Mouse (Mus musculus) olfactory bulb, adult 2 months (tissue): ENCODE data around the gene Cldn12. TPM values are rescaled to one million over a fixed set of nuclear protein-coding genes. Genes with fewer than 3 reads are reported as not detected.

Source experiments
- H3K27ac ChIP-seq: fragments of 200-500 bp; 2 replicates; pipeline ENCODE4 v1.5.1; 2012; ENCODE audit warnings: low read depth, low read length; ENCODE audit not compliant: insufficient read depth
- H3K4me1 ChIP-seq: fragments of 200-500 bp; 2 replicates; pipeline ENCODE4 v1.6.1; 2012; ENCODE audit warnings: low read length; ENCODE audit not compliant: control insufficient read depth, insufficient read depth
- H3K4me3 ChIP-seq: fragments of 200-500 bp; 2 replicates; pipeline ENCODE4 v1.5.1; 2012; ENCODE audit warnings: mild to moderate bottlenecking, low read depth, low read length, moderate library complexity; ENCODE audit not compliant: insufficient read depth
- CTCF ChIP-seq: fragments of 200-500 bp; IDR thresholded peaks from 2 replicates; pipeline ENCODE4 v1.5.1; 2012; ENCODE audit warnings: low read depth, mild to moderate bottlenecking, low read length, moderate library complexity; ENCODE audit not compliant: insufficient read depth
- POLR2A ChIP-seq: fragments of 200-500 bp; IDR thresholded peaks from 2 replicates; pipeline ENCODE4 v1.6.1; 2012; ENCODE audit warnings: mild to moderate bottlenecking, low read depth, low read length, moderate library complexity; ENCODE audit not compliant: insufficient read depth
- WGBS: fragments of 180-500 bp; shearing (Covaris S2); methylation state at CpG from one replicate; pipeline ENCODE4 v1.1.7; 2018; 5-methylcytosine and 5-hydroxymethylcytosine counted together
- polyA plus RNA-seq: library from polyadenylated mRNA; stranded (reverse); fragments of >200 nt; gene quantifications from 2 replicates; pipeline ENCODE4 v1.2.4, GENCODE M21; 2012; ENCODE audit warnings: low replicate concordance; ENCODE audit not compliant: missing spikeins, insufficient read depth, insufficient read length

The Cldn12 gene
- polyA plus RNA-seq, 1 experiment, result not detected

DNA sequence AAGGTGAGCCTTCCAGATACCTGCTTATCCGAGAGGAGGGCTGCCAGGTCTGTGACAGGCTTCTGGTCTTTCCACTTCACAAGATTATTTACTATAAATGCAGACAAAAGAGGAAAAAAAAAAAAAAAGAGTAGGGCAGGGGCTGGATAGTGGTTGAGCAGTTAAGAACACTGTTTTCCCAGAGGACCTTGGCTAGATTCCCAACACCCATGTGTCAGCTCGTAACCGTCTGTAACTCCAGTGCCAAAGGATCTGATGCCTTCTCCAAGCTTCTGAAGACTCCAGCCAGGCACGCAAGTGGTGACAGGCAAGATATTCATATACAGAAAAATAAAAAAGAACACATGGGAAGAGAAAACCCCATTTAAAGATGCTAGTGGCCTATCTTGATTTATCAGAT is 11.4 kb downstream of the Cldn12 start:
- Histone ChIP-seq H3K4me1 (peaks cover 8% of the 10 kb centered on the region), H3K4me3 (no peak overlapping the region), H3K27ac (no peak overlapping the region)
- WGBS, result 73% methylated on average over 4 of the region's 4 CpGs
- TF ChIP-seq CTCF (no peak), POLR2A (no peak)

DNA sequence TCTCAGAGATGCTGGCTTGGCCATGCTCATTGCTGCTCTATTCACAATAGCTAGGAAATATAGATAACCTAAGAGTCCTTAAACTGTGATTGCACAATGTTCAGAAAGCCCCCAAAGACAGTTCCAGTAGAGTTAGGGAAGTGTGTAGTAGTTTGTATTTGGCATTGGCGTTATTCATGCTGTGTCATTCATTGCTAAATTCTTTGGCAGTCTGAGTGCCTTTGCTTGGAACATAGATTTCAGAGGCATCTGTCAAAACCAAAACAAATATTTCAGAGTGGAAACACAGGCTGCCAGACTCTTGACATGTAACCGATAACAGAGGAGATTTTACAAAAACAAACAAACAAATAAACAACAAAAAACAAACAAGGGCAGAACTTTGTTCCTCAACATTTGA is 13.2 kb downstream of the Cldn12 start:
- 58% methylated on average over 2 of the region's 2 CpGs for WGBS
- no peaks in the 10 kb centered on the region; the same call in 1 of the 2 replicates for H3K4me1 ChIP-seq
- no peak overlapping the region for H3K27ac ChIP-seq
- no peak for TF ChIP-seq CTCF
- no peak for TF ChIP-seq POLR2A
- no peak overlapping the region for H3K4me3 ChIP-seq

DNA sequence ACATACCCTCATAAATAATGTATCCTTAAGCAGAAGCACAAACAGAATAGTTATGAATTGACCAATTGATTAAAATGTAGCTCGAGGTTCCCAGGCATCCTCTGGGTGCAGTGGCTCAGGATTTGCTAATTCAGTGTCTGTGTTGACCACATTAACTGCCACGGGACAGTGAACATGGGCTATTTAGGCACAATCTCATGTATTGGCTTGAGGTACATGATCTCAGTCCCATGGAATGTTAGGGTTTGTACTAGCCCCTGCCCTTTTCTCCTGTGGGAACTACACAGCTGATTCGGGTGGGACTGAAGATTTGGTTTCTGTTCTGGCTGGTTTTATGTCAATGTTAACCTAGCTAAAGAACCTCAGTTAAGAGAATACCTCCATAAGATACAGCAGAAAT is 18.4 kb downstream of the Cldn12 start:
- WGBS, result 54% methylated on average over 3 of the region's 3 CpGs
- Histone ChIP-seq H3K4me1 (no peaks in the 10 kb centered on the region), H3K27ac (no peak overlapping the region), H3K4me3 (no peak overlapping the region)
- TF ChIP-seq CTCF (no peak), POLR2A (no peak)

DNA sequence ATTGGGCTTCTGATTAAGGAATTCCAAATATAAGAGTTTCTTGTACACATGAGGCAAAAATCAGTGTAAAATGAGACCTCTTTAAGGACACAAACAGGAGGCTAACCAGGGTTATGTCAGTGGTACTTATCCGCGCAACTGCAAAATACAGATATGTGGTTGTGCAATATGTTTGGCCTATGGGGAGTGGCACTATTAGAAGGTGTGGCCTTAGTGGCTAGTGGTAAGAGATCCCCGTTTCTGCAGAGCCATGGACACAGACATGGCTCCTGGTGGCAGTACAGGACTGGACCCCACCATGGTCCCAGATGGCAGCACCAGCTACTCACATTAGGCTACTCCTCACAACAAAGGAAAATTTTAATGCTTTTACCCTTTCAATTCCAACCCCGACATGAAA is 19.7 kb downstream of the Cldn12 start:
- Histone ChIP-seq H3K27ac (no peak overlapping the region), H3K4me1 (no peaks in the 10 kb centered on the region), H3K4me3 (no peak overlapping the region)
- WGBS, result 88% methylated on average over 4 of the region's 4 CpGs
- TF ChIP-seq POLR2A (no peak), CTCF (no peak)

DNA sequence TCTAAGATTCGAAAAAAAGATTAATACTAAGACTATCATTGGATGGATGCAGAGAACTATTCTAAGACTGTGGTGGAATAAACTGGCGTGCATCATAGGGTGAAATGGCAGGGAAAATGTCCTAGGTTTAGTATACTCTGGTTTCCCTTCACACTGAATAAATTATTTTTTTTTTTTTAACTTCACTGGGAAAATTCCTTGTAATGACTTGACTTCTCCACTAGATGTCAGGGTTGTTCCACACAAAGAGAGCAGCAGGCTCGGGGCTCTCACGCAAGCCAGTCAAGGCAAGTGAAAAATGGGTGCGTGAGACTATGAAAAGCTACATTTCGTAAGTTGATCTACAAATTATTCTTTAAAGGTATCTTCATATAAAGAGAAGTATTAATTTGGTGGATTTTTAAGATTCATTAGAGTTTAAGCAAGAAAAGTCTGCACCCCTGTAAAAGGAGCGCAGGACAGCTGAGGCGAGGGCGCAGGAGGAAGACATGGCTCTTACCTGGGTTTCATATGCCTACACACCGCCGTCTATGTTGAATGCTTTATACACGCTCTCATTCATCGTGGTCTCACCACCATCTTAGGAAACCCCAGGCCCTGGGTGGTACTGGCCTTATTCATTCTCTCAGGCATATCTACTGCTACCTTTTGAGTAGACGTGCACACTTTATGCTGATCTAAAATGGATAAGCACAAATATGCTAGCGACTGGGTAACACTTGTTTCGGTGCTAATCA is 20.3 kb downstream of the Cldn12 start:
- H3K4me1 ChIP-seq, result no peaks in the 10 kb centered on the region
- TF ChIP-seq POLR2A (no peak), CTCF (no peak)
- H3K27ac ChIP-seq, result no peak overlapping the region
- H3K4me3 ChIP-seq, result no peak overlapping the region
- WGBS, result 44% methylated on average over 16 of the region's 16 CpGs

DNA sequence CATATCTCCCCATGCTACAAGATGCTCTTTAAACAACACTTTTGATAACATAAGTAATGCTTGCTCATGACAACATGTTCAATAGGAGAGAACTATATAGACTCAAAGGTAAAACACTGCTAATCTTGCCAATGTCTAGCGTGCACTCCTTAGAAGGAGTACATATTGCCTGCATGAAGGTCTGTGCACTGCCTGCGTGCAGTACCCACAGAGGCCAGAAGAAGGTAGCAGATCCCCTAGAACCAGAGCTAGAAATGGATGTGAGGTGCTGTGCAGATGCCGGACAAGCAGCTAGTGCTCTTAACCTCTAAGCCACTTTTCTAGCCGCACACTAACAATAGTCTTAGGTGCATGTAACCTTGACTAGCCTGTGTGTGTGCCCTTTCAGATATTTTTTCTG is 22.6 kb downstream of the Cldn12 start:
- Histone ChIP-seq H3K27ac (no peak overlapping the region), H3K4me1 (no peaks in the 10 kb centered on the region), H3K4me3 (no peak overlapping the region)
- TF ChIP-seq CTCF (no peak), POLR2A (no peak)
- WGBS, result 97% methylated on average over 4 of the region's 4 CpGs

DNA sequence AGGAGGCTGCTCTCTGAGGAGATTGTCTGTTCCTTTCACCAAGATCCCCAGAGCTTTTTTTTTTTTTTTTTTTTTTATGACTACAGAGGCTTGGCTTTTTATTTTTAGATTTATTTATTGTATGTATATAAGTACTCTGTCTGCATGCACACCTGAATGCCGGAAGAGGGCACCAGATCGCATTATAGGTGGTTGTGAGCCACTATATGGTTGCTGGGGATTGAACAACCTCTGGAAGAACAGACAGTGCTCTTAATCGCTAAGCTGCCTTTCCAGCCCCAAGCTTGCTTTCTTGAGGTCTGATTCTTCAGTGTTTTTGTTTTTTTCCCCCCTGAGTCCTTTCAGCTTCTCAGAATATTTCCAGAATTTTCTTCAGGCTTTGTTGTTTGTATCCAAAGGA is 28.7 kb downstream of the Cldn12 start:
- Histone ChIP-seq H3K27ac (no peak overlapping the region), H3K4me3 (no peak overlapping the region), H3K4me1 (no peaks in the 10 kb centered on the region)
- TF ChIP-seq POLR2A (no peak), CTCF (no peak)
- WGBS, result 53% methylated on average over 3 of the region's 3 CpGs

DNA sequence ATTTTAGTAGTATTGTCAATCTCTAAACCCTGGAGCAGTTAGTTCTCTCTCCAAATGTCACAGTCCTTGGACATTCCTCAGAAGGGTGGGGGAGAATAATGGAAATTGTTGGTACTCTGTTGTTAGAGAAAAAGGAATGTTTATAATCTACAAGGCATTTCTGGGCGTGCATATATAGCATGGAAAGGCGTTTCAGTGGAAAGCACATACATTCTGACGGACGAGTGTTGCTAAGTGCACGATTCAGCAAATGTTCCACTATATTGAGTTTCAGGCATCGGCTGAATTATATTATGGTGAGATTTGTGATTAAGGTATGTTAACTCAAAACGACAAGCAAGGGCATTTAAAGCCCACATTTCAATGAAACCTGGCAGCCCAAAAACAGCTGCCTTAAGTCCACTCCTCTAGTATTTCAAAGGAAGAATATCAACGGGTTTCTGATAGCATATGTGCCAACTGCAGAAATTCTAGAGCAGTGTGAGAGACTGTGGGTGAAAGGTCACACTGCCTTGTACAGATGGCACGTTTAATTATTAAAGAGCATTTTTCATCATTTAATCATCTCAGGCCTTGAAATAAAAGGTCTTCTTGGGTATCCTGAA is 31.4 kb downstream of the Cldn12 start:
- WGBS, result 87% methylated on average over 9 of the region's 9 CpGs
- TF ChIP-seq CTCF (no peak), POLR2A (no peak)
- Histone ChIP-seq H3K27ac (no peak overlapping the region), H3K4me1 (no peaks in the 10 kb centered on the region), H3K4me3 (no peak overlapping the region)

DNA sequence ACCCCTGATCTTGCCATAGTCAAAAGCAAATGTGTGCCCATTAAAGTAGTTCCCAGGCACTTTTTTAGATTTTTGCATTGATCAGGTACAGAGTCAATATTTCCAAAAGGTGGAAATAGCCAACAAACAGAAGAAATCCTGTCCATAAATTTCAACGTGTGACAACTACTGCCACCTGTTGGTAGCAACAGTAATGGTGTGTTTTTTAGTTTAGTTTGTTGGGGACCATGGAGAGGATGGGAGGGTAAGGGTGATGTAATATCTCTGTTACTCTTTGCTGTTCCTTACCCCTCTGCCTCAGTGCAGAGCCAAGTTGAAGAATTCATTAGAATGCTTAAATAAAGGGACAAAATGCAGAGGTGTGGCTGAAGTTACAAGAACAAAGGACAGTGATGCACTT is 33.1 kb downstream of the Cldn12 start:
- TF ChIP-seq CTCF (no peak), POLR2A (no peak)

More for the DNA sequence above, 33.1 kb downstream of the Cldn12 start:
- H3K4me3 ChIP-seq, result no peak overlapping the region
- H3K27ac ChIP-seq, result no peak overlapping the region
- no peaks in the 10 kb centered on the region for H3K4me1 ChIP-seq
- 4% methylated on average over 1 of the region's 1 CpGs for WGBS
